Mouse (Mus musculus) brain, embryonic 14.5 days (tissue): ENCODE results near the gene Hnrnpdl.

Experiments
- CTCF ChIP-seq: fragments of 200-500 bp; IDR thresholded peaks from 2 replicates; pipeline ENCODE4 v1.5.1; 2012; ENCODE audit warnings: inconsistent platforms, mild to moderate bottlenecking, moderate library complexity, borderline replicate concordance; ENCODE audit not compliant: insufficient read depth, insufficient read length; ENCODE audit errors: extremely low read depth
- POLR2A ChIP-seq: fragments of 200-500 bp; IDR thresholded peaks from 2 replicates; pipeline ENCODE4 v1.6.1; 2012; ENCODE audit warnings: mild to moderate bottlenecking, inconsistent platforms, borderline replicate concordance; ENCODE audit not compliant: poor library complexity, insufficient read depth, insufficient read length, severe bottlenecking; ENCODE audit errors: extremely low read depth

DNA sequence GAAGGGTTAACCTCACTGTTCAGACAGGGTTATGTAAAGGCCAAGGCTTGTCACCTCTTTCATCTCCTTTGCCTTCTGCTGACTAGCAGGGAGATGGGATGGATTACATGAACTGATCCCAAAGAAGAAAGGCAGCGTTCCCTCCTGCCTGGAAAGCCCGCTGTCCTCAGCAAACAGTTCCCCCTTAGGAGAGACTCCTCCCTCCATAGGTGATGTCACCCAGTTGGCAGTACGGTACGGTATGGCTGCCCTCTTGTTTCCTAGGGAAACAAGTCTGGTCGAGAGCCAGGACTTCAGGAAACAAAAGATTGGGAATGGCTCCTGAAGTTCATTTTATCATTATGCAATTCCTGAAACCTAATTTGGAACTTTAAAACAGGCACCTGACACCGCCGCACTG lies 8.4 kb upstream of the Hnrnpdl start:
- TF ChIP-seq POLR2A (no peak), CTCF (no peak)
